Mouse (Mus musculus) brain, embryonic 14.5 days (tissue): ENCODE measurements at regions not wholly inside any gene's neighbourhood (a gene's known extent, or its start where the extent isn't known, plus 50 kb on each side); places are given as distances from the start of the nearest gene placed in this dataset.

Experiments used
- CTCF ChIP-seq: fragments of 200-500 bp; IDR thresholded peaks from 2 replicates; pipeline ENCODE4 v1.5.1; 2012; ENCODE audit warnings: inconsistent platforms, mild to moderate bottlenecking, moderate library complexity, borderline replicate concordance; ENCODE audit not compliant: insufficient read depth, insufficient read length; ENCODE audit errors: extremely low read depth
- POLR2A ChIP-seq: fragments of 200-500 bp; IDR thresholded peaks from 2 replicates; pipeline ENCODE4 v1.6.1; 2012; ENCODE audit warnings: mild to moderate bottlenecking, inconsistent platforms, borderline replicate concordance; ENCODE audit not compliant: poor library complexity, insufficient read depth, insufficient read length, severe bottlenecking; ENCODE audit errors: extremely low read depth

DNA sequence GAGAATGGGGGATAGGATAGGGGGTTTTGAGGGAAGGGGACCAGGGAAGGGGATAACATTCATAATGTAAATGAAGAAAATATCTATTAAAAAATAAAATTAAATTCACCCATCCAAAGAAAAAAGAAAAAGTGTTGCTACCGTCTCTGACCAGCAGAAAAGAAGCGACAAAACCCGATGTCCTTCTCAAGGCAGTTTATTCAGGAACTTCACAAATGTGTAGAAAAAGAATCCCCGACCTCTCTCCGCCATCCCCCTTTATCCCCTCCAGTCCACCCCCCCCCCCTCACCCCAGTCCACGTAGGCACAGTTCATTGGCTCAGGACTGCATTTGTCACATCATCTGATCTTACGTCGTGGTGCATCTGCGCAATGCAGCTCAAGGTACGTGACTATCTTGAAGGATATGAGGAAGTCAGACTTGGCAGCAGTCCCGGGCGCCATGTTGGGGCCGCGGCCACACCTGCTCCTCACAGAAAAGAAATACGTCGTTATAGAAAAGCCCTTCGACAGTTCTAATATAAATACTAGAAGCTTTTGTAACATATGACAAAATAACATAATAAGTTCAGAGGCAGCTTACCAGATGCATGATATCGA, 750.3 kb downstream of the Kcnj2 start:
- TF ChIP-seq CTCF: no peak
- TF ChIP-seq POLR2A: no peak
